Mouse (Mus musculus): ENCODE results near the gene Olfr948. TPM values are rescaled to one million over a fixed set of nuclear protein-coding genes. Genes with fewer than 3 reads are reported as not detected.

The Olfr948 gene
- polyA plus RNA-seq (2016; fragmentation: Nextera tagmentation; extraction: Ambion mirVana): not detected in 2 replicates

GRCm38 (mm10) chr9:39325945-39326344, at the start of gene Olfr948:
Olfr948 (minus strand) TSS chr9:39326045.
- Histone ChIP-seq H3K4me1 (no peaks in the 10 kb centered on the region), H3K27me3 (ENCODE audit: poor library complexity, severe bottlenecking) (no peaks in the 10 kb centered on the region), H3K9me3 (no peaks in the 10 kb centered on the region; the same call in 1 of the 2 replicates), H3K36me3 (replicated peaks) (no peaks in the 10 kb centered on the region), H3K27ac (no peak within 1 kb of the TSS), H3K4me3 (no peak within 1 kb of the TSS)
- DNase-seq (ENCODE audit: extremely low spot score, low spot score): no peak

DNA sequence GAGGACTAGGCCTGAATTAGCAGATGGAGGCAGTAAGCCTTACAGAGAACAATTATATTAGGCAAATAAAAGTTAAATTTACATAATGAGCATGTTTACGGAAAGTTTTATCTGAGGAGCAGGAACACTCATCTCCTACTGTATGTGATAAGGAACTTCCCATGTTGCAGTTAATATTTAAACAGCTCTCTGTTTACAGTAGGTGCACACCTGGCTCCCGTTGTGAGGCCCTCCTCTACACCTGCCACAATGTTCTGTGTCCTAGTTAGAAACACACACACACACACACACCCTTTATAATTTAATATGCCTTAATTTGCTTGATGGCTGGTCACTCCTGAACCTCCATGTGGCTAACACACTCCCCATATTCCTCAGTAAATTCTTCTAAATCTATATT, 38.7 kb downstream of the Olfr948 start:
- no peak for DNase-seq (ENCODE audit: extremely low spot score, low spot score)
- Histone ChIP-seq H3K27ac (no peak overlapping the region), H3K4me1 (no peaks in the 10 kb centered on the region), H3K9me3 (no peaks in the 10 kb centered on the region), H3K27me3 (ENCODE audit: poor library complexity, severe bottlenecking) (no peaks in the 10 kb centered on the region), H3K36me3 (replicated peaks) (no peaks in the 10 kb centered on the region), H3K4me3 (no peak overlapping the region)
- WGBS: 86% methylated on average over 2 of the region's 2 CpGs

DNA sequence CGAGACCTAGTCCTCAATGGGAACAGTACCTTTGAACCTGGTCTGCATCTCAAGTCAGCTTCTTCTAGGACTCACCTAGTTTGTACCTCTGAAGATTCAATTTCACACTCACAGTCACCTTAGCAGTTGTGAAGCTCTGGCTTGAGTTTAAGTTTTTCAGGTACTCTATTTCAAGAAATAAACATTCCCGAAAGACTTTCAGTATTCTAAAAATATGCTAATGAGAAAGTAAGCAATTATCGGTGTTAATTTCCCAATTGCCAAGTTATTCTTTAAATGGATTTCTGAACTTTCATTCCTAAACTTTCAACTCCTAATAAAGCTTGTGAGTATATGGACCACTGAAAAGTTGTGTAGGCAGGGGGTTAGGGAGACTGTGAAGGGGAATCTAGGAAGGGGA, 49.1 kb downstream of the Olfr948 start, which contains the start of gene Olfr945:
TSS of gene Olfr945 (minus strand) at position 101 of the 400 bp plus-strand sequence.
- no peak for DNase-seq (ENCODE audit: extremely low spot score, low spot score)
- no peak within 1 kb of the TSS for H3K4me3 ChIP-seq
- no peaks in the 10 kb centered on the region for H3K36me3 ChIP-seq (replicated peaks)
- WGBS: 89% methylated on average over 3 of the region's 3 CpGs
- no peak within 1 kb of the TSS for H3K27ac ChIP-seq
- no peaks in the 10 kb centered on the region for H3K4me1 ChIP-seq
- H3K9me3 ChIP-seq: no peaks in the 10 kb centered on the region
- H3K27me3 ChIP-seq (ENCODE audit: poor library complexity, severe bottlenecking): no peaks in the 10 kb centered on the region

Other genes starting within 250 kb of the Olfr948 start
- not detected in 2 replicates for gene Olfr938, start 247.2 kb downstream of the Olfr948 start, polyA plus RNA-seq (2016; fragmentation: Nextera tagmentation; extraction: Ambion mirVana)
- gene Olfr27, start 197.9 kb downstream of the Olfr948 start, polyA plus RNA-seq (2016; fragmentation: Nextera tagmentation; extraction: Ambion mirVana): not detected in 2 replicates
- not detected in 2 replicates for gene Olfr943, start 159.7 kb downstream of the Olfr948 start, polyA plus RNA-seq (2016; fragmentation: Nextera tagmentation; extraction: Ambion mirVana)
- not detected in 2 replicates for gene Olfr944, start 124.1 kb downstream of the Olfr948 start, polyA plus RNA-seq (2016; fragmentation: Nextera tagmentation; extraction: Ambion mirVana)
- gene Olfr1537, start 76.1 kb downstream of the Olfr948 start, polyA plus RNA-seq (2016; fragmentation: Nextera tagmentation; extraction: Ambion mirVana): not detected in 2 replicates
- gene Olfr945, start 49.2 kb downstream of the Olfr948 start, polyA plus RNA-seq (2016; fragmentation: Nextera tagmentation; extraction: Ambion mirVana): not detected in 2 replicates
- gene Olfr951, start 61.4 kb upstream of the Olfr948 start, polyA plus RNA-seq (2016; fragmentation: Nextera tagmentation; extraction: Ambion mirVana): not detected in 2 replicates
- gene Olfr952, start 101.1 kb upstream of the Olfr948 start, polyA plus RNA-seq (2016; fragmentation: Nextera tagmentation; extraction: Ambion mirVana): not detected in 2 replicates
- gene Olfr954, start 130.7 kb upstream of the Olfr948 start, polyA plus RNA-seq (2016; fragmentation: Nextera tagmentation; extraction: Ambion mirVana): not detected in 2 replicates
- gene Olfr955, start 145.9 kb upstream of the Olfr948 start, polyA plus RNA-seq (2016; fragmentation: Nextera tagmentation; extraction: Ambion mirVana): not detected in 2 replicates
- gene Olfr44, start 167.9 kb upstream of the Olfr948 start, polyA plus RNA-seq (2016; fragmentation: Nextera tagmentation; extraction: Ambion mirVana): not detected in 2 replicates
- gene Olfr957, start 189.8 kb upstream of the Olfr948 start, polyA plus RNA-seq (2016; fragmentation: Nextera tagmentation; extraction: Ambion mirVana): not detected in 2 replicates
- gene Olfr958, start 228.0 kb upstream of the Olfr948 start, polyA plus RNA-seq (2016; fragmentation: Nextera tagmentation; extraction: Ambion mirVana): not detected in 2 replicates
- gene Olfr959, start 249.5 kb upstream of the Olfr948 start, polyA plus RNA-seq (2016; fragmentation: Nextera tagmentation; extraction: Ambion mirVana): not detected in 2 replicates